Mouse (Mus musculus) embryonic fibroblast, embryonic 13.5 days (primary cell): ENCODE measurements around the gene Taf5.

Experiments
- CTCF ChIP-seq: IDR thresholded peaks from 2 replicates; pipeline ENCODE4 v1.5.1; 2011; ENCODE audit warnings: mild to moderate bottlenecking, control low read depth, low read length, moderate library complexity, borderline replicate concordance; ENCODE audit not compliant: insufficient read depth
- POLR2A ChIP-seq: IDR thresholded peaks from 2 replicates; pipeline ENCODE4 v1.6.1; 2011; ENCODE audit warnings: low read depth, mild to moderate bottlenecking, control low read depth, low read length, moderate library complexity

DNA sequence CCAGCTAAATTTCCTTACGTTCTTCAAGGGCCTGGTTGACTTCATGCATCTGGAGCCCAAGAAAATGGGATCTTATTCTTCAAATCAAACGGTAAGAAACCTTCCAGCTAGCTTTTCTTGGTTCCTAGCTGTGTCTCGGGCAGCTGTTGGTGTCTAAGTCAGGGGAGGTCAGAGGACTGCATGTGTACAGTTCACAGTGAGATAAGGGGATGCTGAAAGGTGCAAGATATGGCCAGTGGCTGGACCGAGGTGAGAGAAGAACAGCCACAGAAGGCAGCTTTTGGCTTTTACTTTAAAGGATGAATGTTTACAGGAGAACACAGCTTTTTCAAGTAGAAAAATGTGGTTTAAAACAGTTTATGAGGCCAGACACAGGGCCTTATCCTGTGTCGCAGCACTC, 33.5 kb downstream of the Taf5 start:
- TF ChIP-seq POLR2A (no peak), CTCF (no peak)
